Mouse (Mus musculus) E14TG2a.4 (cell line): Measurements from ENCODE around the gene Dlec1.

Experiments
- H3K27me3 ChIP-seq: 2 replicates; pipeline ENCODE4 v1.6.1; 2014; ENCODE audit warnings: low read length, control low read depth; ENCODE audit not compliant: insufficient read depth
- H3K36me3 ChIP-seq: 2 replicates; pipeline ENCODE4 v1.6.1; 2014; ENCODE audit warnings: low read length, control low read depth; ENCODE audit not compliant: insufficient read depth
- H3K4me1 ChIP-seq: replicated peaks from 2 replicates; pipeline ENCODE4 v1.6.1; 2014; ENCODE audit warnings: low read depth, low read length, control low read depth
- H3K4me3 ChIP-seq: replicated peaks from 2 replicates; pipeline ENCODE4 v1.5.1; 2014; ENCODE audit warnings: mild to moderate bottlenecking, low read length
- H3K9me3 ChIP-seq: 2 replicates; pipeline ENCODE4 v1.6.1; 2014; ENCODE audit warnings: low read length, control low read depth
- CTCF ChIP-seq: conservative IDR thresholded peaks from 2 replicates; pipeline ENCODE4 v1.5.1; 2014; ENCODE audit warnings: low read length
- NANOG ChIP-seq: IDR thresholded peaks from 2 replicates; pipeline ENCODE4 v1.6.1; 2014; ENCODE audit warnings: borderline replicate concordance, low read length, mixed read lengths
- POU5F1 ChIP-seq: IDR thresholded peaks from 2 replicates; pipeline ENCODE4 v1.6.1; 2014; ENCODE audit warnings: low read length, borderline replicate concordance

The Dlec1 gene

DNA sequence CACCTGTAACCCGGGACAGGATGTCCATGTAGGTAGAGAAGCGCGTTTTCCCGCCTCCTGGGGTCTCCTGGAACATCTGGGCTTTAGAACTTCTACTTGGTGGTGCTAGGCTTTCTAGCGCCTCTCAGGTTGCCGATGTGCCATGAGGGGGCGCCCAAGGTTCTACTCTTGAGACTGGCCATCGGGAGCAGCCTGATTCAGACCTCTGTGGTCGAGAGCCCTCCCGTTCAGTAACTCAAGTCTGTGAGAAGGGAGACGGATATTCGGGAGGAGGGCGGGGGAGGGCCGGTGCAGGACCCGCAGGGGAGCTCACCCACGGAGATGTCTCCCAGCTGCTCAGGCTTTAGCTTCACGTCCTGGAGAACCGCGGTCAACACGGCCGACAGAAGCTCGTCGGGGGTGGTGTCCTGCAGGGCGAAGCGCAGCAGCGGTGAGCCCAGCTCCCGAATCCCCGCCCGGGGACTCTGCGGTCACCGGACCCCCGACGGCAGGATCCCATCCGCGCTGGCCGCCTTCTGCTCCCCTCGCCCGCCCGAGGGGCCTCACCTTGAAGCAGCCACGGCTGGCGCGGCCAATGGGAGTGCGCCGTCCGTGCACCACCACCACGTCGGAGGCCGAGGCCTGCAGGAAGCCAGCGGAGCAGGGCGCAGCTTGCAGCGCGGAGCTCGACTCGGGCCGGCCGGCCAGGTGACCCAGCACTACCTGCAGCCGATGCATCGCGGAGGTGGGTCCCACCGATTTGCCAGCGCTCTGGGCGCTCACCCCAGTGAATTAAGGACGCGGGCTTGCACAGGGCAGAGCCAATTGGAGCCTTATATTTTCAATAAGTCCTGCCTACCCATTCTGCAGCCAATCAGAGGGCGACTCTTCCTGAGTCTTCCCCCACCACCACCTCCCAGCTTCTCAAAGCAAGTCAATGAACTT is 54.3 kb downstream of the Dlec1 start, which contains the start of gene Acaa1b:
Gene Acaa1b (minus strand): TSS at position 816 of the 924 bp plus-strand sequence.
- peak within 1 kb of the TSS; percentile 82 for H3K4me3 ChIP-seq
- peaks cover 7% of the 10 kb centered on the region; the same call in 1 of the 2 replicates for H3K4me1 ChIP-seq
- H3K9me3 ChIP-seq, result no peaks in the 10 kb centered on the region
- TF ChIP-seq POU5F1 (no peak), CTCF (peak; percentile 48)
- peaks cover 62% of the 10 kb centered on the region for H3K27me3 ChIP-seq
- no peaks in the 10 kb centered on the region for H3K36me3 ChIP-seq

DNA sequence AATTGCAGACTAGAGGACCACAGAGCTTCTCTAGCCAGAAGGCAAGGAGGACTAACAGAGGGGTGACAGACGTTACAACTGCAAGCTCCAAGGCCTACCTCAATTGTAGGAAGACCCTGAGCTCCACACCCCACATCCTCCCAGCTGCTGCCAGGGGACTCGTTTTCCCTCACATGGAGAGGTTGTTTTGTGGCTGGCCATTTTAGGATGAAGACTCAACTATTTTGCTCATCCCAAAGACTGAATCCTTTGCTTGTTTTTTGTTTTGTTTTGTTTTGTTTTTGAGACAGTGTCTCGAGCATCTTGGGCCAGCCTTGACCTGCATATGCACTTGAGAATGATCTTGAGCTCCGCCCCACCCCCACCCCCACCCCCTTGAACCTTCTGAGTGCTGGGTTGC is 56.6 kb downstream of the Dlec1 start, which contains the start of gene Gm47289:
Gene Gm47289 (plus strand): TSS at position 301 of the 400 bp plus-strand sequence.
- Histone ChIP-seq H3K4me1 (peaks cover 7% of the 10 kb centered on the region; the same call in 1 of the 2 replicates), H3K27me3 (peaks cover 42% of the 10 kb centered on the region), H3K9me3 (no peaks in the 10 kb centered on the region), H3K4me3 (no peak within 1 kb of the TSS), H3K36me3 (no peaks in the 10 kb centered on the region)
- no peak for TF ChIP-seq NANOG
- TF ChIP-seq POU5F1, result no peak
- no peak for TF ChIP-seq CTCF

DNA sequence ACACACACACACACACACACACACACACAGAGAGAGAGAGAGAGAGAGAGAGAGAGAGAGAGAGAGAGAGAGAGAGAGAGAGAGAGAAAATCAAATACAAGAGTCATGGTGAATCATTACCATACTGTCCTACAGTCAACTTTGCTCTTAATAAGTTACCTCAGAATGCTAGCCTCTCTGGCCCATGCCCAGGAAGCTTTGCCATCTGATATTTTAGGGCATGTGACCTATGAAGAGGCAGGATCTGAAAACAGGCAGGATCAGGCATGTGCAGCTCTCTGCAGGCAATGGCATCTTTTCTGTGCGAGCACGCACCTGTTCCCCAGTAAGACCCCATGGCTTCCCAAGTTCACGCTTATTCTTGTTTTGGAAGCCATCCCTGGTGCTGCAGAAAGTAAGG is 58.4 kb downstream of the Dlec1 start:
- no peaks in the 10 kb centered on the region for H3K36me3 ChIP-seq
- no peak overlapping the region for H3K4me3 ChIP-seq
- peaks cover 24% of the 10 kb centered on the region for H3K27me3 ChIP-seq
- H3K4me1 ChIP-seq, result peaks cover 5% of the 10 kb centered on the region; the same call in 1 of the 2 replicates
- TF ChIP-seq NANOG (no peak), CTCF (no peak), POU5F1 (no peak)
- H3K9me3 ChIP-seq, result no peaks in the 10 kb centered on the region

- Histone ChIP-seq H3K27me3 (peaks cover 4% of the 10 kb centered on the region; the same call in 1 of the 2 replicates), H3K36me3 (no peaks in the 10 kb centered on the region), H3K4me1 (no peaks in the 10 kb centered on the region), H3K4me3 (no peak overlapping the region), H3K9me3 (peaks cover 13% of the 10 kb centered on the region)
- TF ChIP-seq CTCF (no peak), NANOG (no peak), POU5F1 (no peak)
Observed at GRCm38 (mm10) chr9:119164743-119165142, 62.5 kb downstream of the Dlec1 start.

DNA sequence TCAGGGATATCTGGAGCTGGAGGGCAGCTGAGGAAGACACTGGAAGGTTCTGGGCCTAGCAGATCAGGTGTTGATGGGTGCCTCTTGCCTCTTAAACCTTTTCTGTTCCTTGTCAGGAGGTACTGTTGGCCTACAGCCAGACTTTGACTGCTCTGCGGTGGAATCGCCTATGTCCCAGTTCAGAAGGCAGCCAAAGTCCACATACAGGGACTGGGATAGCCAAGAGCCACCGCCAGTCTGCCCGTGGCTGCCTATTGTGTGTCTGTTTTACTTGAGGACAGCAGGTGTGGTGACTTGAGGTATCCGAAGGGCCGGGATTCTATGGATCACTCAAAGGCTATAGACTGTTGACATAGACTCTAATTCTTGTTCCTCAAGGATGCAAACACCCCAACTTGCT is 63.3 kb downstream of the Dlec1 start:
- no peak for TF ChIP-seq CTCF
- no peak for TF ChIP-seq NANOG
- TF ChIP-seq POU5F1, result no peak
- H3K9me3 ChIP-seq, result peaks cover 13% of the 10 kb centered on the region
- H3K4me1 ChIP-seq, result no peaks in the 10 kb centered on the region
- no peaks in the 10 kb centered on the region; the same call in 1 of the 2 replicates for H3K27me3 ChIP-seq
- H3K36me3 ChIP-seq, result no peaks in the 10 kb centered on the region
- no peak overlapping the region for H3K4me3 ChIP-seq

- TF ChIP-seq POU5F1, result no peak
- no peak for TF ChIP-seq NANOG
- TF ChIP-seq CTCF, result no peak
- peaks cover 13% of the 10 kb centered on the region for H3K9me3 ChIP-seq
- peaks cover 3% of the 10 kb centered on the region; the same call in 1 of the 2 replicates for H3K27me3 ChIP-seq
- H3K4me3 ChIP-seq, result no peak overlapping the region
- no peaks in the 10 kb centered on the region for H3K4me1 ChIP-seq
- no peaks in the 10 kb centered on the region for H3K36me3 ChIP-seq
Observed at GRCm38 (mm10) chr9:119167608-119168007, 65.3 kb downstream of the Dlec1 start.

DNA sequence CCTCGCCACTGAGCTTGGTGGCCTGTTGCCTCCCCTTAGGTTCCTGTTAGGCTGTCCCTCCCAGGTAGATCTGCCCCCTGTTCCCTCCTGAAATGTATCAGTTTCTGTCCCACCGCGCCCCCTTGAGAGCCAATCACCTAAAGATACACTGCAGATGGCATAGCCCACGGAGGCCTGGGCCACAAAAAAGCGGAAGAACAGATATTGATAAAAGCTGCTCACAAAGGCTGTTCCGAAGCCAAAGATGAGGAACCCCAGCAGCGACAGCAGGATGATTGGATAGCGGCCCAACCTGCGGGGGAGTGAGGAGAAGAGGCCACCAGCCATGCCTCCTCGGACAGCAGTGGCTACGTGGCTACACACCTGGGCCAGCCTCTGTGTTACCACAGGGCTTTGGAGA is 77.0 kb downstream of the Dlec1 start:
- TF ChIP-seq POU5F1, result no peak
- TF ChIP-seq NANOG, result no peak
- no peak for TF ChIP-seq CTCF
- Histone ChIP-seq H3K27me3 (peaks cover 4% of the 10 kb centered on the region), H3K36me3 (no peaks in the 10 kb centered on the region), H3K4me3 (no peak overlapping the region), H3K9me3 (no peaks in the 10 kb centered on the region), H3K4me1 (no peaks in the 10 kb centered on the region)

- Histone ChIP-seq H3K4me1 (no peaks in the 10 kb centered on the region), H3K27me3 (no peaks in the 10 kb centered on the region), H3K9me3 (no peaks in the 10 kb centered on the region), H3K36me3 (no peaks in the 10 kb centered on the region), H3K4me3 (no peak overlapping the region)
- TF ChIP-seq POU5F1, result no peak
- no peak for TF ChIP-seq CTCF
- TF ChIP-seq NANOG, result no peak
Observed at GRCm38 (mm10) chr9:119181241-119181728, 79.0 kb downstream of the Dlec1 start.
